Mouse (Mus musculus): Measurements from ENCODE around the gene Gpc6. TPM values are rescaled to one million over a fixed set of nuclear protein-coding genes. Genes with fewer than 3 reads are reported as not detected.

The Gpc6 gene
- polyA plus RNA-seq, 1 experiment from 2014 or later, result 31.8 TPM

GRCm38 (mm10) chr14:117238226-117238625 lies 313.1 kb downstream of the Gpc6 start:
- no peak for DNase-seq (ENCODE audit: low spot score)
- Histone ChIP-seq H3K9me3 (no peaks in the 10 kb centered on the region), H3K27me3 (ENCODE audit: insufficient read depth, poor library complexity, severe bottlenecking) (no peaks in the 10 kb centered on the region), H3K36me3 (no peaks in the 10 kb centered on the region), H3K27ac (no peak overlapping the region), H3K4me1 (no peaks in the 10 kb centered on the region), H3K4me3 (no peak overlapping the region)
- 89% methylated on average over 6 of the region's 6 CpGs for WGBS

DNA sequence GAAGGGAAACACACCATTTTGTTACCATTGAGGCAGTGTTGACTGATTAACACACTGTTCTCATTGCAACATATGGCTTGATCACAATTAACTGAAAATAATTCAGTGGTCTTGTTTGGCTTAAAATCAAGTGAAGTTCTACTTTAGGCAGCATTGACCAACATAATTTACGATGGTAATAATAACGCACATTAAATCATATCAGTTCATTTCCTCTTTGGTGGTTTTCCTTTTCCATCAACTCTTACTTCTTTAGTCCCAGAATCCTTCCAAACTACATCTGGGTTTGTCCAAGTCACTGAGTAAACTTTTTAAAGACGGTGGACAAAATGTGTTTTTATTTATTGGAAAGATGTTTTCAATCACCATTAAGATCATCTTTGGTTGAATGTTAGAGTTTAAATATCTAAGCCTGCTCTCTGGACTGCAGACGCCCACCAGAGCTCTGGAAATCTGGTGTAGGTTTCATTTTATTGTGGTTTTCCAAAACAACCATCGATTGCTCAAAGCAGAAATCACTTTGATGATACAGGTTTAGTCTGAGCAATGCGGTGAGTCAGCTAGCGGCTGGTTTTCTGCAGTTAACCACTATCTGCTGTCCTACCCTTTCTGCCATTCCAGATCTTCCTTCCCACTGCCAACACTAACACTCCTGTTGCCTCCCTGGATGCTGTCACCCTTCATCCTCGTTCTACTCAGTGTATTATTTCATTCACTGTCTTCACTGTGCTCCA lies 314.7 kb downstream of the Gpc6 start:
- H3K4me3 ChIP-seq, result no peak overlapping the region
- WGBS, result 81% methylated on average over 8 of the region's 8 CpGs
- no peak overlapping the region for H3K27ac ChIP-seq
- H3K36me3 ChIP-seq, result no peaks in the 10 kb centered on the region
- no peaks in the 10 kb centered on the region for H3K9me3 ChIP-seq
- no peak for DNase-seq (ENCODE audit: low spot score)
- no peaks in the 10 kb centered on the region for H3K27me3 ChIP-seq (ENCODE audit: insufficient read depth, poor library complexity, severe bottlenecking)
- no peaks in the 10 kb centered on the region for H3K4me1 ChIP-seq

GRCm38 (mm10) chr14:117245631-117246030 lies 320.5 kb downstream of the Gpc6 start:
- H3K4me1 ChIP-seq, result no peaks in the 10 kb centered on the region
- H3K36me3 ChIP-seq, result no peaks in the 10 kb centered on the region
- H3K27me3 ChIP-seq (ENCODE audit: insufficient read depth, poor library complexity, severe bottlenecking), result no peaks in the 10 kb centered on the region
- DNase-seq (ENCODE audit: low spot score), result no peak
- WGBS, result 98% methylated on average over 3 of the region's 3 CpGs
- no peak overlapping the region for H3K27ac ChIP-seq
- no peak overlapping the region for H3K4me3 ChIP-seq
- no peaks in the 10 kb centered on the region for H3K9me3 ChIP-seq

GRCm38 (mm10) chr14:117256192-117256591 lies 331.1 kb downstream of the Gpc6 start:
- Histone ChIP-seq H3K27me3 (ENCODE audit: insufficient read depth, poor library complexity, severe bottlenecking) (no peaks in the 10 kb centered on the region), H3K4me3 (no peak overlapping the region), H3K4me1 (no peaks in the 10 kb centered on the region), H3K36me3 (no peaks in the 10 kb centered on the region), H3K27ac (no peak overlapping the region), H3K9me3 (no peaks in the 10 kb centered on the region)
- DNase-seq (ENCODE audit: low spot score), result no peak
- 76% methylated on average over 4 of the region's 4 CpGs for WGBS

- Histone ChIP-seq H3K27ac (no peak overlapping the region), H3K9me3 (no peaks in the 10 kb centered on the region), H3K4me1 (no peaks in the 10 kb centered on the region), H3K27me3 (ENCODE audit: insufficient read depth, poor library complexity, severe bottlenecking) (no peaks in the 10 kb centered on the region), H3K4me3 (no peak overlapping the region), H3K36me3 (no peaks in the 10 kb centered on the region)
- no peak for DNase-seq (ENCODE audit: low spot score)
These were observed 340.5 kb downstream of the Gpc6 start for GRCm38 (mm10) chr14:117265653-117266052.

GRCm38 (mm10) chr14:117267823-117268601 lies 342.9 kb downstream of the Gpc6 start:
- no peak for DNase-seq (ENCODE audit: low spot score)
- Histone ChIP-seq H3K4me1 (no peaks in the 10 kb centered on the region), H3K36me3 (no peaks in the 10 kb centered on the region), H3K27ac (no peak overlapping the region), H3K27me3 (ENCODE audit: insufficient read depth, poor library complexity, severe bottlenecking) (no peaks in the 10 kb centered on the region), H3K9me3 (no peaks in the 10 kb centered on the region), H3K4me3 (no peak overlapping the region)
- WGBS, result 51% methylated on average over 3 of the region's 3 CpGs

- WGBS, result 89% methylated on average over 3 of the region's 3 CpGs
These were observed 358.5 kb downstream of the Gpc6 start for GRCm38 (mm10) chr14:117283631-117284030.

GRCm38 (mm10) chr14:117293746-117294145 lies 368.6 kb downstream of the Gpc6 start:
- WGBS, result 87% methylated on average over 4 of the region's 4 CpGs
- Histone ChIP-seq H3K27ac (no peak overlapping the region), H3K36me3 (no peaks in the 10 kb centered on the region), H3K9me3 (no peaks in the 10 kb centered on the region), H3K4me3 (no peak overlapping the region), H3K27me3 (ENCODE audit: insufficient read depth, poor library complexity, severe bottlenecking) (no peaks in the 10 kb centered on the region), H3K4me1 (no peaks in the 10 kb centered on the region)
- DNase-seq (ENCODE audit: low spot score), result no peak

More at GRCm38 (mm10) chr14:117283631-117284030, 358.5 kb downstream of the Gpc6 start:
- no peaks in the 10 kb centered on the region for H3K9me3 ChIP-seq
- H3K36me3 ChIP-seq, result no peaks in the 10 kb centered on the region
- H3K4me3 ChIP-seq, result no peak overlapping the region
- no peaks in the 10 kb centered on the region for H3K4me1 ChIP-seq
- no peak for DNase-seq (ENCODE audit: low spot score)
- no peak overlapping the region for H3K27ac ChIP-seq
- no peaks in the 10 kb centered on the region for H3K27me3 ChIP-seq (ENCODE audit: insufficient read depth, poor library complexity, severe bottlenecking)

DNA sequence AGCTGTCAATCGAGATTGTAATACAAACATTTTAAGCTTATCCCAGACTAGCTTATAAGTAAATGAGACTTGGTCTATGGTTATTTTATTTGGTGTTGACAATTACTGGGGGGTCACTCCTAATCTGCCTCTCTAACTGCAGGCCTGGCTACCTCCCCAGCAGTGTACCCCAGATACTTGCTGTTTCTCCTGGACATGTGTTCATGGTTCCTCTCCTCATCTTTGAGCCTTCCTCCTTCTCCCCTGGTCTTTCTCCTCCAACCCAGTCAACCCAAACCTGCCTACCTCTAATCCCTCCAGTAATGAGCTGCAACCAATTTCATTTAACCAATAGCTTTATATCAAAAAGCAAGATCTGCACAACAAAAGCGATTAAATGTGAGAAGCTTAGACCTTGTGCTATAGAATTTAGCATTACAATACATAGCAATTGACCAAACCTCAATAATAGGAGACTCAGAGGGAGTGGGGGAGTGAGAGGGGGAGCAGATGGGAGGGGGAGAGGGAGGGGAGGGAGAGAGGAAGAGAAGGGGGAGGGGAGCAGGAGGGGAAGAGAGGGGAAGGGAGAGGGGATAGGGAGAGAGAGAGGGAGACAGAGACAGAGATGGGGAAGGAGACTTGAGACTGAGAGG lies 371.2 kb downstream of the Gpc6 start:
- no peak overlapping the region for H3K27ac ChIP-seq
- no peaks in the 10 kb centered on the region for H3K27me3 ChIP-seq (ENCODE audit: insufficient read depth, poor library complexity, severe bottlenecking)
- DNase-seq (ENCODE audit: low spot score), result no peak
- 89% methylated on average over 2 of the region's 2 CpGs for WGBS
- H3K36me3 ChIP-seq, result no peaks in the 10 kb centered on the region
- no peaks in the 10 kb centered on the region for H3K9me3 ChIP-seq
- no peaks in the 10 kb centered on the region for H3K4me1 ChIP-seq
- H3K4me3 ChIP-seq, result no peak overlapping the region

DNA sequence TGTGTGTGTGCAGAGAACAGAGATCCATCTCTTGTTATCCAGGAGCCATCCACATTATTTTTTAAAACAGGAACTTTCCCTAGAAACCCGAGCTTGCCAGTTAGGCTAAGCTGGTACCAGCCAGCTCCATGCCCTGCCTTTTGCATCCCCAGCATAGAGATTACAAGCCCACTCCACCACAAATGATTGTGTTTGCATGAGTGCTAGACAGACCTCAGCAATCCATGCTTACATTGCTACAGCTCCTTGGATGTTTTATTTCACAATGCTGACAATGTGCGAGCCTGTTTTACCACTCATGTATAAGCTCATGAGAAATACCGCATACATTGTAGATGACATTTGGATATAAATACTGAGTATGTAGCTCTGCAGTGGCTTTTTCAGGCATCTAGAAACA lies 375.9 kb downstream of the Gpc6 start:
- peaks cover under 1% of the 10 kb centered on the region; the same call in 1 of the 2 replicates for H3K4me1 ChIP-seq
- H3K9me3 ChIP-seq, result no peaks in the 10 kb centered on the region
- DNase-seq (ENCODE audit: low spot score), result no peak
- no peaks in the 10 kb centered on the region for H3K36me3 ChIP-seq
- H3K27me3 ChIP-seq (ENCODE audit: insufficient read depth, poor library complexity, severe bottlenecking), result no peaks in the 10 kb centered on the region
- WGBS, result 87% methylated on average over 3 of the region's 3 CpGs
- H3K4me3 ChIP-seq, result no peak overlapping the region
- H3K27ac ChIP-seq, result no peak overlapping the region

DNA sequence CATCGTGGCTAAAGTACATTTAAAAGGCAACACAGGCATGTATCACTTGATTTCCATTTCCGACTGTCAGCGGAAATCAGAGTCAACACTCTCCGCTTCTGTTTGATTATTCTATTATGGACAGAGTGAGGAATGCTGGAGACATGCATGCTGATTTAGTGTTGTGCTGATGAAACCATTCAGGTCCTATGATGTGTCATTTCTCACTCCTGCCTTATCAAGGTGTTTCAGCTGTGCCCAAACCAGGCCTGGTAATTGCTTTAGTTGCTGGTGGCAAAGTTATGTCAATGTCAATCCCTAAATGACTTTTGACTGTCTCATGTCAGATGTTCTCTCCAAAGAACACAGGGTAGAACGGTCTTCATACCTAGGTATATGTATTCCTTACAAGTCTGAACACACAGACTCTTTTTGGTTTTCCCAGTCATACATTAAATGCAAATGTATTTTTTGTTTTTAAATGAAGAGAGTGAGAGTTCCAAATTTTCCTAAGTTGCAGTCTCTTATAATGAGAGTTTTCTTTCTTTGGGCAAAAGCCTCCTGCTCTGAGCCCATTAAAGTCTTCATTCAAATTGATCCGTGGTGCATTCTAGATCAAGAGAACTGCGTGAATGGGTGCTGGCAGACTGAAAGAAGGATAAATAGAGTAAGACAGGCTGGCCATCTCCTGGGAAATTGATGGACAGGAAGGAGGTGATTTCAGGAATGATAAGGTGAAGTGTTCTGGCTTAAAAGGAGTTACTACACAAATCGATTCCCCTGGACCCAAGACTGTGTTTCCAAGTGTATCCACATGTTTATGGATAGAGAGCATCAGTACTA lies 379.0 kb downstream of the Gpc6 start:
- H3K27ac ChIP-seq, result no peak overlapping the region
- no peak for DNase-seq (ENCODE audit: low spot score)
- H3K27me3 ChIP-seq (ENCODE audit: insufficient read depth, poor library complexity, severe bottlenecking), result no peaks in the 10 kb centered on the region
- no peaks in the 10 kb centered on the region for H3K9me3 ChIP-seq
- H3K36me3 ChIP-seq, result no peaks in the 10 kb centered on the region
- H3K4me1 ChIP-seq, result peaks cover 8% of the 10 kb centered on the region
- H3K4me3 ChIP-seq, result no peak overlapping the region
- 83% methylated on average over 8 of the region's 8 CpGs for WGBS

DNA sequence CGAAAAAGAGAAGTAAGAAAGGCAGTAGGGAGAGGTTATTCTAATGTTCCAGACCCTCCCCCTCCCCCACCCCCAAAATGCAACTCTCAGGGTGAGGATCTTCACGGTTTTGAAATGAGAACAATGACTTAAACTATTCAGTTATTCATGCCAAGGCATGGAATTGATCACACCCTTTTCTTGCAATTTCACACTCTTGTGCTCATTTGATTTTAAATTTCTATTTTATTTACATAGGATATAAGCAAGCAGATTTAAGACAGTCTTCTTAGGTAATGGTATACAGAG lies 379.6 kb downstream of the Gpc6 start:
- no peak overlapping the region for H3K27ac ChIP-seq
- H3K4me3 ChIP-seq, result no peak overlapping the region
- peaks cover 8% of the 10 kb centered on the region for H3K4me1 ChIP-seq
- H3K27me3 ChIP-seq (ENCODE audit: insufficient read depth, poor library complexity, severe bottlenecking), result no peaks in the 10 kb centered on the region
- no peak for DNase-seq (ENCODE audit: low spot score)
- H3K9me3 ChIP-seq, result no peaks in the 10 kb centered on the region
- 74% methylated on average over 2 of the region's 2 CpGs for WGBS
- H3K36me3 ChIP-seq, result no peaks in the 10 kb centered on the region

All from heart, embryonic 10.5 days (tissue).